In the genomic region with DNA sequence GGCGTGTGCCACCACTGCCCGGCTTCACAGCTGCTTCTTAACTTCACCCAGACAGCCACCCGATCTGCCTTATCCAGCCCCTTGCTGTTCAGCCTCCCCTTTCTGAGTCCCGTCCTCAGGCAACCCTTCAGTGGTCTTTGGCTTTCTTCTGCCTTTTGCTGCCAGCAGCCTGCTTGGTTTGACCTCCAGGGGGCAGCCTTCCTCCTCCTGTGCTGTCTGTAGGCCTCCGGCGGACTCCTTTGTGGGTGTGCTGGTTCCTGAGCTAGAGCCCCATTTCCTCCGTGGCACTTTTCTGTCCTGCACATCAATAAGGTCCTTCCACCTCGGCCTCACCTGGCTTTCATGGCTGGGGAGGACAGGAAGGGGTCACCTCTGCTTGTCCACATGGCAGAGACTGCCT, we compare ENCODE assay signal across 11 mouse cellular contexts. TPM values are rescaled to one million over a fixed set of nuclear protein-coding genes. Genes with fewer than 3 reads are reported as not detected.
DNase-seq lines count a peak whose midpoint lies in the region; ATAC-seq lines count a peak whose summit lies in the region.
"Had no signal": no experiment of that assay in that cellular context is flagged by ENCODE, and none has a peak within 500 bp of the region (broad histone marks: within the 10 kb centered on the region; RNA-seq: fewer than 3 reads in every experiment).

No protein-coding gene starts in this region.

- DNase-seq in adrenal gland, postnatal 10 days = peak; percentile 24
- DNase-seq in adrenal gland, adult 2 months = no peak
- DNase-seq in liver = peak; percentile 31
- no peak for DNase-seq in liver, embryonic 11.5 days (ENCODE audit: low spot score)
- DNase-seq in brain, adult 2 months (ENCODE audit: low read depth, low spot score) = peak; percentile 31
- peak; percentile 29 for DNase-seq in lung, postnatal 10 days
- DNase-seq in urinary bladder, postnatal 36 days (ENCODE audit: low spot score in 2 of 2) = no peak

- no peak overlapping the region for H3K4me2 ChIP-seq in liver, embryonic 11.5 days
- H3K4me2 ChIP-seq: hindbrain, embryonic 15.5 days had no signal

- WGBS in liver, embryonic 11.5 days = 53% methylated on average over 8 of the region's 8 CpGs

- no peak for ATAC-seq in liver, embryonic 11.5 days (replicated peaks; ENCODE audit: low FRiP score)
- no peak for ATAC-seq in megakaryocyte-erythroid progenitor cell, adult 5-6 weeks (replicated peaks; ENCODE audit: low FRiP score, low TSS enrichment, poor library complexity, severe bottlenecking)

- H3K36me3 ChIP-seq in liver, embryonic 11.5 days (ENCODE audit: control insufficient read depth, insufficient read depth, low read length) = no peaks in the 10 kb centered on the region
- H3K36me3 ChIP-seq: hindbrain, embryonic 15.5 days had no signal

- no peak overlapping the region for H3K4me3 ChIP-seq in liver, embryonic 11.5 days (ENCODE audit: low read depth, low read length)
- H3K4me3 ChIP-seq: hindbrain, embryonic 15.5 days had no signal

- H3K9ac ChIP-seq in liver, embryonic 11.5 days (ENCODE audit: low read depth, low read length) = no peak overlapping the region
- H3K9ac ChIP-seq: hindbrain, embryonic 15.5 days had no signal

- no peaks in the 10 kb centered on the region for H3K9me3 ChIP-seq in liver, embryonic 11.5 days (ENCODE audit: control insufficient read depth, low read length)
- H3K9me3 ChIP-seq: hindbrain, embryonic 15.5 days had no signal

- no peaks in the 10 kb centered on the region; the same call in 1 of the 2 replicates for H3K4me1 ChIP-seq in liver, embryonic 11.5 days (replicated peaks; ENCODE audit: control insufficient read depth, insufficient read depth, low read length)

- H3K27me3 ChIP-seq in liver, embryonic 11.5 days (replicated peaks; ENCODE audit: control insufficient read depth, insufficient read depth, low read length) = no peaks in the 10 kb centered on the region
- H3K27me3 ChIP-seq: hindbrain, embryonic 15.5 days had no signal

- H3K27ac ChIP-seq in liver, embryonic 11.5 days (ENCODE audit: low read depth, low read length) = no peak overlapping the region
- H3K27ac ChIP-seq: hindbrain, embryonic 15.5 days had no signal

RNA-seq across cellular contexts. Expression of gene Togaram2, which starts 20.7 kb away (rescaled TPM):
- total RNA-seq in adrenal gland, postnatal 10 days (2021) = under 1 TPM; 0.27 to 0.33 TPM
- total RNA-seq in adrenal gland, adult 2 months (2021) = under 1 TPM in 1 of 2 experiments, not detected in 1; 0.07 TPM
- 0.08 TPM in 1 of 2 replicates, not detected in the other for polyA plus RNA-seq in adrenal gland, adult 2 months (2012; rRNA removed)
- polyA plus RNA-seq in liver, embryonic 11.5 days (2014; fragmentation: Nextera tagmentation; extraction: Ambion mirVana) = not detected in 2 replicates
- not detected in 2 replicates for total RNA-seq in megakaryocyte-erythroid progenitor cell, adult 5-6 weeks (2014; fragmentation: Nextera tagmentation)
- total RNA-seq in megakaryocyte-erythroid progenitor cell, adult 5-6 weeks (2017) = 0.14 TPM in 1 of 2 replicates, not detected in the other
- polyA plus RNA-seq: C2C12 had no signal

RNA-seq across cellular contexts. Expression of gene Pcare, which starts 58.9 kb away (rescaled TPM):
- total RNA-seq in adrenal gland, postnatal 10 days (2021) = not detected
- total RNA-seq in adrenal gland, adult 2 months (2021) = not detected
- polyA plus RNA-seq in adrenal gland, adult 2 months (2012; rRNA removed) = not detected in 2 replicates
- 0.04 TPM in 1 of 2 replicates, not detected in the other for polyA plus RNA-seq in liver, embryonic 11.5 days (2014; fragmentation: Nextera tagmentation; extraction: Ambion mirVana)
- not detected in 2 replicates for total RNA-seq in megakaryocyte-erythroid progenitor cell, adult 5-6 weeks (2014; fragmentation: Nextera tagmentation)
- total RNA-seq in megakaryocyte-erythroid progenitor cell, adult 5-6 weeks (2017) = not detected in 2 replicates
- polyA plus RNA-seq: C2C12; hindbrain, embryonic 15.5 days; stomach, embryonic 14.5 days had no signal

Comparison
In these comparisons a context has a peak if more than half of its experiments do, and no peak if none do; other contexts are left out.
1. DNase-seq: peak in adrenal gland, postnatal 10 days (single experiment), liver (single experiment), brain, adult 2 months (single experiment) and lung, postnatal 10 days (single experiment); none in adrenal gland, adult 2 months (single experiment), liver, embryonic 11.5 days (single experiment) and urinary bladder, postnatal 36 days (0 of 2).